Mouse (Mus musculus) urinary bladder, postnatal 10 days (tissue): ENCODE measurements around the gene Tmem132a.

ENCODE experiments used
- DNase-seq: peaks from one replicate; pipeline ENCODE4 v3.0.0; 2022; ENCODE audit warnings: low spot score

Tmem132a gene

GRCm38 (mm10) chr19:10878201-10878837, 8.6 kb upstream of the Tmem132a start:
- no peak for DNase-seq

GRCm38 (mm10) chr19:10871328-10871961, 1.7 kb upstream of the Tmem132a start:
- DNase-seq, result no peak

GRCm38 (mm10) chr19:10870676-10871075, 936 bp upstream of the Tmem132a start:
- DNase-seq, result no peak

GRCm38 (mm10) chr19:10869241-10869885, 377 bp downstream of the Tmem132a start:
- no peak for DNase-seq

GRCm38 (mm10) chr19:10868623-10869141, 1.1 kb downstream of the Tmem132a start:
- no peak for DNase-seq

- no peak for DNase-seq
Observed at GRCm38 (mm10) chr19:10867946-10868622, 1.7 kb downstream of the Tmem132a start.

- DNase-seq, result no peak
Observed at GRCm38 (mm10) chr19:10866351-10866750, 3.4 kb downstream of the Tmem132a start.

- no peak for DNase-seq
Observed at GRCm38 (mm10) chr19:10860072-10860497, 9.7 kb downstream of the Tmem132a start.

- no peak for DNase-seq
Observed at GRCm38 (mm10) chr19:10856520-10856919, 13.2 kb downstream of the Tmem132a start.

- DNase-seq, result no peak
Observed at GRCm38 (mm10) chr19:10855422-10855821, 14.3 kb downstream of the Tmem132a start.

- no peak for DNase-seq
Observed at GRCm38 (mm10) chr19:10847311-10848087, 22.2 kb downstream of the Tmem132a start.

- DNase-seq, result no peak
Observed at GRCm38 (mm10) chr19:10846150-10846549, 23.6 kb downstream of the Tmem132a start.

GRCm38 (mm10) chr19:10845454-10845853, 24.3 kb downstream of the Tmem132a start:
- DNase-seq, result no peak

- DNase-seq, result no peak
Observed at GRCm38 (mm10) chr19:10844206-10844605, 25.5 kb downstream of the Tmem132a start.

GRCm38 (mm10) chr19:10842914-10843313, 26.8 kb downstream of the Tmem132a start:
- no peak for DNase-seq

- DNase-seq, result no peak
Observed at GRCm38 (mm10) chr19:10841721-10842626, 27.8 kb downstream of the Tmem132a start.

GRCm38 (mm10) chr19:10839010-10839892, 30.5 kb downstream of the Tmem132a start, which contains the start of gene Slc15a3:
Gene Slc15a3 (plus strand): TSS chr19:10839727.
- DNase-seq, result no peak

- DNase-seq, result no peak
Observed at GRCm38 (mm10) chr19:10835671-10836070, 34.1 kb downstream of the Tmem132a start.

- no peak for DNase-seq
Observed at GRCm38 (mm10) chr19:10833611-10834010, 36.1 kb downstream of the Tmem132a start.
